Mouse (Mus musculus) urinary bladder, postnatal 0 days (tissue): ENCODE results near the gene Nkrf. TPM values are rescaled to one million over a fixed set of nuclear protein-coding genes. Genes with fewer than 3 reads are reported as not detected.

Experiments used
- polyA plus RNA-seq: library from polyadenylated mRNA; unstranded; fragments of >200 nt; fragmentation: Nextera tagmentation; extraction: Ambion mirVana; gene quantifications from 2 replicates; pipeline ENCODE4 v1.2.1, GENCODE M21; 2015

Nkrf gene
- polyA plus RNA-seq = 0.67 and 0.70 TPM in 2 replicates

GRCm38 (mm10) chrX:36902321-36903114 is at the start of gene Nkrf:
Nkrf (minus strand) TSS chrX:36902899.

DNA sequence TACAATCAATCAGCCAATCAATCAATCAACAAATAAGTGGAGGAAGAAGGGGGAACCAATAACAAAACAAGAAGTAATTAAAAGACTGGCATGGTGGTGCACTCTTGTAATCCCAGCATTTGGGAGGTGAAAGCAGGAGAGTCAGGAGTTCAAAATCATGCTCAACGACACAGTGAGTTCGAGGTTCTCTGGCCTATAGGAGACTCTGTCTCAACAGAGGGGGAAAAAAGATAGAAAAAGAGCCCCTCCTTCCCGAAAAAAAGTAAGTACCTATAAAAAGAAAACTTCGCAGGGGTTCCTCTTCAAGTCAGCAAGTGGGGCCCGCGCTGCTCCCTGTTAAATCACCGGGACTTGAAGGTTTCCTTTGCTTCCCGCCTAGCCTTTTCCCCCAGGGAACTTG is 28.9 kb downstream of the Nkrf start, which contains the start of the genes Ube2a and C330007P06Rik:
TSS of gene Ube2a (plus strand) at position 136 of the 400 bp plus-strand sequence.
TSS of gene C330007P06Rik (minus strand) at position 347 of the 400 bp plus-strand sequence.

Other genes with a start within 250 kb of the Nkrf start
- gene Slc25a43, start 159.2 kb downstream of the Nkrf start, polyA plus RNA-seq = 3.0 and 4.6 TPM in 2 replicates
- 536 and 563 TPM in 2 replicates for gene Slc25a5, start 107.2 kb downstream of the Nkrf start, polyA plus RNA-seq
- gene Ube2a, start 29.0 kb downstream of the Nkrf start, polyA plus RNA-seq = 148 and 150 TPM in 2 replicates
- 14.6 and 18.1 TPM in 2 replicates for gene C330007P06Rik, start 28.8 kb downstream of the Nkrf start, polyA plus RNA-seq
- 7.7 and 8.8 TPM in 2 replicates for gene Sept6, start 88.9 kb upstream of the Nkrf start, polyA plus RNA-seq
- gene Sowahd, start 145.9 kb upstream of the Nkrf start, polyA plus RNA-seq = not detected in 2 replicates
- 542 and 608 TPM in 2 replicates for gene Rpl39, start 182.5 kb upstream of the Nkrf start, polyA plus RNA-seq
- 8.7 and 9.7 TPM in 2 replicates for gene Upf3b, start 207.4 kb upstream of the Nkrf start, polyA plus RNA-seq
- 7.1 and 8.0 TPM in 2 replicates for gene Nkap, start 223.9 kb upstream of the Nkrf start, polyA plus RNA-seq